Mouse (Mus musculus): Measurements from ENCODE around the gene Hdac10.

Gene Hdac10

GRCm38 (mm10) chr15:89148496-89149270, 20.2 kb upstream of the Hdac10 start:
- no peak for DNase-seq (ENCODE audit: low read depth, low spot score)

DNA sequence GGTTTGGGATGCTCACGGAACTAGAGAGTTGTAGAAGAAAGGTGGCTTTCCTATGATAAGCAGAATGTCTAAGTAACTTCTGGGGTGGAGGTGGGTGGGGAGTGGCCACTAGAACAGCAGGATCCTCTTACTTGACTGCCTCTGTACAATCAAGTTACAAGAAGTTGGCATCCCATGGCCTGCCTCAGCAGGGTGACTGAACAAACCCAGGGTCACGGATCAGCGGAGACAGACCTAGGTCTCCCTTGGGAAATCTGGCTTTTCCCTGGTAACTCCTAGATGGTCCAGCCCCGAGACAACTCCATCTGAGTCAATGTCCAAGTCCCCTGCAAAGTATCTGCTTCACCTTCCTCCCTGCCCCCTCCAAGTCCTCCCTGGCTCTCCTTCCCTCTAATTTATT, 19.4 kb upstream of the Hdac10 start:
- no peak for DNase-seq (ENCODE audit: low read depth, low spot score)

- DNase-seq (ENCODE audit: low read depth, low spot score), result no peak
Observed at GRCm38 (mm10) chr15:89147456-89147855, 19.0 kb upstream of the Hdac10 start.

GRCm38 (mm10) chr15:89147024-89147423, 18.5 kb upstream of the Hdac10 start:
- no peak for DNase-seq (ENCODE audit: low read depth, low spot score)

DNA sequence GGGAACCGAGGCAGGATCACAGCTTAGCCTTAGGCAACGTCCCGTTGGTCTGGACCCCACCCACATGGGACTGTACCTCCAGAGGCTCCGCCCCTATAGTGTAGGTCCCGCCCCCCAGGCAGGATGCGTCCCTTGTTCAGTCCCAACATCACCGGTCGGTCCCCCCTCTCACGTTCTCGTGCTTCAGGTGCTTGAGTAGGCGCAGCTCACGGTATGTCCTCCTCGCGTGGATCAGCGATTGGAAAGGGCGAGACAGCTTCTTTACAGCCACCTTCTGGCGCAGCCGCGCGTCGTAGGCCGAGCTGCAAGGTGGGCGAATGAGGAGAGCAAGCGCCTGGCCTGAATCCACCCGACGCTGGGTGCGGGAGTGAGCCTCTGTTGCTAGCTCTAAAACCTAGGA, 18.0 kb upstream of the Hdac10 start:
- DNase-seq (ENCODE audit: low read depth, low spot score), result no peak

DNA sequence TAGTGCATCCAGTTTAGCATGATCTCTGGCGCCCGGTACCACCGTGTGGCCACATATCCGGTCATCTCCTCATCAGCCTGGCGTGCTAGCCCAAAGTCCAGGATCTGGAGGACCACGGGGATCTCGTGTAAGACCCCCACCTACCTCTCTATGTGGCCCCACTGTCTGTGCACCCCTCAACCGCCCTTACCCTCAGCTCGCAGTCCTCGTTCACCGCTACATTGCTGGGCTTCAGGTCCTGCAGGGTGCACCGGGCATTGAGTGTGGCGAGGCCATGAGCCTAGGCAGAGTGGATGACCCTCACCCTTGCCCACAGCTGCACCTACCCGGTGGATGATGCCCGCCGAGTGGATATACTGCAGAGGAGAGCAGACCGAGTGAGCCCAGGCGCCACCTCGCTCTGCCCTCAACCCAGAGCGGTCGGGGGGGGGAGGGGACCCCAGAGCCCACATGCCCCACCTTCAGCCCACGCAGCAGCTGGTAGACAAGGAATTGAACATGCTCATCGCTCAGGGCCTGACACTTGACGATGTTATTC, 17.4 kb upstream of the Hdac10 start:
- no peak for DNase-seq (ENCODE audit: low read depth, low spot score)

- DNase-seq (ENCODE audit: low read depth, low spot score), result no peak
Observed at GRCm38 (mm10) chr15:89144965-89145364, 16.5 kb upstream of the Hdac10 start.

DNA sequence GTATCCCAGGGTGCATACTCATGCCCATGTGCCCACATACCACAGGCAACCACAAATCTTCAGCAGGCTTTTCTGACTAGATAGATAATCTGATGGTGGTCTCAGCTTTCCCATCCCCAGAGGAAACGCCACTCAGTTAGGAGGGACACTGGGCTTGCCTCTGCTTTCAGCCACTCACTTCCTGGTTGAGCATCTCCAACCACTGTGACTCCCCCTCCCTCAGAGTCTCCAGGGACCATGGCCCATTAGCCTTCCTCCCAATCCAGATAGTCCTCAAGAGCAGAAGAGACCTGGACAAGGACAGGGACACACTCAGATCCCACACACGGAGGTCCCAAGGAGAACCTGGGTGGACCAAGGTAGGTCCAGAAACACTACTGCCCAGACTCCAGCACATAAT, 14.6 kb upstream of the Hdac10 start:
- no peak for DNase-seq (ENCODE audit: low read depth, low spot score)

- no peak for DNase-seq (ENCODE audit: low read depth, low spot score)
Observed at GRCm38 (mm10) chr15:89141905-89142304, 13.4 kb upstream of the Hdac10 start.

DNA sequence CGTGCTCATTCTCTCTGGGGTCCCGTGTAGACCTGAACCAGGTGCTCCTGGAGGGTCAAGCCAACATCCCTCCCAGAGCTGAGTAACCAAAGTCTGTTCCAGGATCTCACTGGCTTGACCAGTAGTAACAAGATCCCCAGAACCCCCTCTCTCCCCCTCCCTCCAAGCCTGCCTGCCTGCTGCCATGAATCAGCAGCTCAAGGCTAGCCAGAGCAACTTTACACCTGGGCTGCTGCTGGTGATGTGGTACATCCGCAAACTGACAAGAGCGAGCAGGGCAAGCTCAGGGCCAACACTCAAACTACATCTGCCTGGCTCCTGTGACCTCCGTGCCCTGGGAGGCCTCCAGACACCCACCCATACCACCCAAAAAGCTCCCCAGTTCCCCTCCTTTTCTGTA, 12.9 kb upstream of the Hdac10 start:
- no peak for DNase-seq (ENCODE audit: low read depth, low spot score)

- DNase-seq (ENCODE audit: low read depth, low spot score), result no peak
Observed at GRCm38 (mm10) chr15:89140659-89141252, 12.3 kb upstream of the Hdac10 start, which contains the start of gene Mapk12. Mapk12 (minus strand) TSS chr15:89140703.

DNA sequence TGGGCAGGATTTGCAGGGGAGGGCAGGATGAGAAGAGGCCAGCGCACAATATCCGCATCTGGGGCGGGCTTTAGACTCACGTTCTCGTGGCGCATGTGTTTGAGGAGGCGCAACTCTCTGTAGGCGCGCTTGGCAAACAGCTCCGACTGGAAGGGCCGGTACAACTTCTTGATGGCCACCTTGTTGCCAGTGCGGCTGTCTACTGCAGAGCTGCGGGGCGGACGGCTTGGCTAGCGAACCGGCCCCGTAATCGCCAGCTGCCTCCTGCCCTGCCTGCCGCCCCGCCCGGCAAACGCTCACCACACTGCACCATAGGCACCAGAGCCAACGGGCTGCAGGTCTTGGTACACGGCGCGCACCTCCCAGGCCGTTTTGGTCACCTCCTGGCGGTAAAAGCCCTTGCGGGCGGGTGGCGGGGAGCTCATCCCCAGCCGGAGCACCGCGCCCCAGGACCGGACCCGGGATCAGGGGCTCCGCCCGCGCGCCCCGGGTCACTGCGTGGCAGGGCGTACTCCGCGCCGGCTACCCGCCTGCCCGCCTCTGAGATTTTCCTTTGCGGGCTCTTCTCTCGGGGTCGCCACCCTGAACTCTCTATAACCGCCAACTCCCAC, 11.7 kb upstream of the Hdac10 start:
- DNase-seq (ENCODE audit: low read depth, low spot score), result no peak

DNA sequence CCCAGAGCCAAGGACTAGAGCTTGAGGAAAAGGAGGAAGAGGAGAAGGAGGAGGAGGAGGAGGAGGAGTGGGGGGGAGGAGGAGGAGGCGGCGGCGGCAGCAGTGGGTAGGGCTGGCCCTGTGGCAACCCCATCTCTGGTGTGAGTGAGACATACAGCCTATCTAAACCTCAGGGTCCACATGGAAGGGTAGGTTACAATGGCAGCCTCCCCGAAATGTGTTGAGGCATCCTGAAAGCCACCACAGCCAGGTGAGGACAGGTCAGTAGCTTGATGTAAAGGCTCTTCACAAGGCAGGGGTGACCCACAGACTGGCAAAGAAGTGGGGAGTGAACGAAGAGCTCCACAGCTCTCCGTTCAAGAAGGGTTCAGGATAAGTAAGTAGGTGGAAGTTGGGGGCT, 10.0 kb upstream of the Hdac10 start:
- DNase-seq (ENCODE audit: low read depth, low spot score), result no peak

- no peak for DNase-seq (ENCODE audit: low read depth, low spot score)
Observed at GRCm38 (mm10) chr15:89138046-89138405, 9.5 kb upstream of the Hdac10 start.

DNA sequence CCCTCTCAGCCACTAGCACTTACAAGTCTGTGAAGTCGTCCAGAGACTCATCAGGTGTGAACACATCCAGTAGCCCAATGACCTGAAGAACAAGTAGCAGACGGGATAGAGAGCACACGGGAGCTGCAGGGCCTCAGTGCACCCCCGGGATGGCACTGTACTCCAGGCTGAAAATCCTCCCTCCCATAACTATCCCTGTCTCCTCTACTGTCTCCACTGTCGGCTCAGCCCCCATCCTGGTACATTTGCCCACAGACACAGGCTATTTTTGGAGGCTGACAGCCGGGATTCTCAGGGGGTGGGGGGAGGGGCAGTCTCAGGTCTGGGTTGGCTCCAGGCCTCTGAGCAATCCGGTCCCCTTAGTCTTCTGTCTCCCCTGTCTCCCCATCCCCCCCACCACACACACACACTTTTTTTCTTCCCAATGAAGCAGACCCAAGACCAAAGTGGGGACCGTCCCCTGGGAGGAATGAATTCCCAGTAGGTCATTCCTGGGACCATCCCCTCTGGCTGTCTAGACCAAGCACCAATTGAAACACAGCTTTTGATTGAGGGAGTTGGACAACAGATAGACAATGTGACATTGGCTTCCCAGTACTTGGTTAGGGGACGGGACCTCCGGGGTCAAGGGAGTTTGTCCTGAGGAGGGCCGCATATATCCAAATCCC, 9.0 kb upstream of the Hdac10 start:
- no peak for DNase-seq (ENCODE audit: low read depth, low spot score)

DNA sequence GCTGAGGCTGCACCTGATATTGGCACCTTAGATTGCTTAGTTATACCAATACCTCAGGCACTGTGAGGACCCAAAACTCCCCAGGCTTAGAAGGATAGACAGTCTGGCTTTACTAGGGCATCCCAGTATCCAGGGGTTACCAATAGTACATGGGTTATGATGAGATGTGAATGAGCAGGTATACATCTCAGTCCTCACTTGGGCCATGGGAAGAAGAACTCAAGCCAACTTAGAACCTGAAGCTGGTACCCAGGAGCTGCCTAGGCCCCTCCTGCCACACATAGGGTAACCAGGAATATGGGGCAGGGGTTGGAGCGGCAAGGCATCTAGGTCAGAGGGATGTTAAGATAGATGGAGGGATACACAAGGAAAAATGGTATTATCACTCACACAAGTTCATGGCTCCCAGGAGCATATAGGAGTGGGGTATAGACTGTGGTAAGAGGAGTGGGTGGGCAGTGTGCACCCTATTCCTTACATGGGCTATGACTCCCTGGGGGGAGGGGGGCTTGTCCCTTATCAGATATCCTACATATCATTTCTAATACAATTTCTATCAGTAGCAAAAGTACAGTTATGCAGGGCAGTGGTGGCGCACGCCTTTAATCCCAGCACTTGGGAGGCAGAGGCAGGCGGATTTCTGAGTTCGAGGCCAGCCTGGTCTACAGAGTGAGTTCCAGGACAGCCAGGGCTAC, 8.1 kb upstream of the Hdac10 start:
- DNase-seq (ENCODE audit: low read depth, low spot score), result no peak

GRCm38 (mm10) chr15:89131316-89131715, 2.8 kb upstream of the Hdac10 start:
- no peak for DNase-seq (ENCODE audit: low read depth, low spot score)

GRCm38 (mm10) chr15:89130245-89130644, 1.7 kb upstream of the Hdac10 start:
- DNase-seq (ENCODE audit: low read depth, low spot score), result no peak

DNA sequence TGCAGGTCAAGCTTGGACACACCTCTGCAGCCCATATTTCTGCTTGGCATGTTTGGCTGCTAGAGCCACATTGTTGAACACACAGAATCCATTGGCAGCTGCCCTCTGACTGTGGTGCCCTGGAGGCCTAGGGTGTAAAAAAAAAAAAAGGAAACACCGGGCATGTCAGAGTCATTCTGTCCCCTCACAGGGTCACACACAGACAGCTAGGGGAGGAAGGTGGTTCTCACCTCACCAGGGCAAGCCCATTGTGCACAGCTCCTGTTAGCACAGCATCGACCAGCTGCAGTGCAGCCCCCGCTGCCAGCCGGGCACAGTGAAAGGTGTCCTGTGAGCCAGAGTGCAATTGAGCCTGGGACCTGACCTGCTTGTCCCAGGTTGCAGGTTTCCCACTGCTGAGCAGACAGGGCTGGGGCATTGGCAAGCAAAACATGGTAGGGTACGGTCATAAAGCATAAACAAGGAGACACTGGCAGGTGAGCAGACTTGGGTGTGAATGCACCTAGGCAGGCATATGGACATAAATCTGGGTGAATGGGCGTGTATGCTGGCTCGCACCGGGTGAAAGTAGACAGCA, 1.0 kb downstream of the Hdac10 start:
- DNase-seq (ENCODE audit: low read depth, low spot score), result no peak

GRCm38 (mm10) chr15:89126622-89127021, 1.9 kb downstream of the Hdac10 start:
- DNase-seq (ENCODE audit: low read depth, low spot score), result no peak

GRCm38 (mm10) chr15:89125351-89125750, 3.1 kb downstream of the Hdac10 start:
- DNase-seq (ENCODE audit: low read depth, low spot score), result no peak
